Mouse (Mus musculus) mouse trophoblast stem cell (cell line): ENCODE results near the gene Gm28048.

Experiments
- in situ Hi-C, 2 experiments: fragments of 300-500 bp; cut with MseI, MboI; formaldehyde crosslinking; loops; 2 replicates in 1 of 2; 3 replicates in 1 of 2; pipeline ENCODE4 v1.15.1; 2025

Gm28048 gene

DNA sequence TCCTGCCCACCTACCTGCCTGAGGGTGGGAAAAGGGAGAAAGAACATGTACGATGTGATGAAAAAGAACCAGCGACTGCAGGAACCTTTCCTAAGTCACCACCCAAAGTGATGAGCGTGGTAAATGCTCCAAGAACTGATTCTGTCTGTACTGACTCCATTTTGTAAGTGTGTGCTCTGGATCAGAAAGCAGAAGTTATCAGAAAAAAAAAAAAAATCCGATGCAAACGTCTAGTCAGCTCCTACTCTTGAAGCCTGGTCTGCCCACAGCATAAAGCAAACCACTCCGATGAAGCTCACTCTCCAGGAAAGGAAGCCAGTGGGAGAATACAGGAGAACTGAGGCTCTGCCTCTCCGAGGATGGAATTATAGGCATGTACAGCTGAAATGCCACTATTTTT, 29.2 kb downstream of the Gm28048 start:
- in situ Hi-C loops: loop anchor here (10.0 to 25.0 kb wide), 3 partner anchors 165 to 715 kb away; no protein-coding TSS in a partner anchor

DNA sequence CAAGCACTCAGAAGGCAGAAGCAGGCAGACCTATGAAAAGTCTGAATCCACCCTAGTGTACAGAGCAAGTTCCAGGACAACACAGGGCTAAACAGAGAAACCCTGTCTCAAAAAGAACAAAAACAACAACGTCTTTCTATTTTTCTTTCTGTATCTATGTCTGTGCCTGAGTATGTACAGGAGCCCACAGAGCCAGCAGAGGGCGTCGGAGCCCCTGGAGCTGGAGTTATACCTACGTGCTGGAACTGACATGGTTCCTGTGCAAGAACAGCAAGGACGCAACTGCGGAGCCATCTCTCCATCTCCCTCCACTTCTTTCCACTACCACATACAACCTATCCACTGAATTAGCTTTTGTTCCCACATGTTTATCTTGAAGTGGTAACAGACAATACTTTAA, 31.8 kb downstream of the Gm28048 start:
- in situ Hi-C loops: loop anchor here (10.0 to 25.0 kb wide), 3 partner anchors 163 to 713 kb away; no protein-coding TSS in a partner anchor

DNA sequence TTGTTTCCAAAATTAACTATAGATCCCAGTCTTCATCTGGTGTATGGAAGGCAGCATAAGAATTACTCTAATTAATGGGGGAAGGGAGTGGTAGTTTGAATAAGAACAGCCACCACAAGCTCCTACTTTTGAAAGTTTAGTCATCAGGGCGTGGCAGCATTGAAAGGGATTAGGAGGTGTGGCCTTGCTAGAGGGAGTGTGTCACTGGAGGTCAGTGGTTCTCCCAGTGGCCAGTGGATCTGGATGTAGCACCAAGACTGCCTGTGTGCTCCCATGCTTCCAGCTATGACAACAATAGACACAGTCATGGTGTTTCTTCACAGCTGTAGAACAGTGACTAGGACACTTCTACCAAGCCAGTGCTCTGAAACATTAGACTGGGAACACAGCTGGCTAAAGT, 32.8 kb downstream of the Gm28048 start:
- in situ Hi-C loops: no loop called here

GRCm38 (mm10) chr11:22938983-22939382, 42.9 kb downstream of the Gm28048 start:
- in situ Hi-C loops: no loop called here

DNA sequence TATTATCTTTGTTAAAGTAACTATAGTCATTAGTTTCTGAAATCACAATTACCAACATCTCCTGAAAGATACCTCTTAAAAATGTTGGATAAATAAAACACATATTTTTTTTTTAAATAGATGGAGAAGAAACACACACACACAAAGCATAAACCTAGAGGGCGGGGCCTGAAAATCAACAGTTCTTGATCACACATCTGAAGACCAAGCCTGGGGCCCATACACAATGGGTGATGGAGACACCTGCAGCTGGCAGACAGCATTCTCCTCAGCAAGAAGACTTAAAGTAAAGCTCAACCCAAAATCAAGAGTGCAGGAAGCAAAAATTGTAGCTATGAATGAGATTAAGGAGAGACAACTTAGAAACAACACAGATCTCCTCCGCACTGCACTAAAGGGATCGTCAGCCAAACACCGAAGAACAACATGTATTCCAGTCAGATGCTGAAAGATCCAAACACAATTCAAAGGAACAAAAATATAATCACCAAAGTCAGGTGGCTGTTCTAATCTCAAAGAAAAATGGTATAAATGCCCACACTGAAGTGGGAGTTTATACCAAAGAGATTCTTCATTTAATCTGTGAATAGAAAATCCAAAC, 44.1 kb downstream of the Gm28048 start:
- in situ Hi-C loops: no loop called here

GRCm38 (mm10) chr11:22936446-22937125, 45.3 kb downstream of the Gm28048 start:
- in situ Hi-C loops: no loop called here

GRCm38 (mm10) chr11:22932167-22932566, 49.7 kb downstream of the Gm28048 start:
- in situ Hi-C loops: no loop called here

DNA sequence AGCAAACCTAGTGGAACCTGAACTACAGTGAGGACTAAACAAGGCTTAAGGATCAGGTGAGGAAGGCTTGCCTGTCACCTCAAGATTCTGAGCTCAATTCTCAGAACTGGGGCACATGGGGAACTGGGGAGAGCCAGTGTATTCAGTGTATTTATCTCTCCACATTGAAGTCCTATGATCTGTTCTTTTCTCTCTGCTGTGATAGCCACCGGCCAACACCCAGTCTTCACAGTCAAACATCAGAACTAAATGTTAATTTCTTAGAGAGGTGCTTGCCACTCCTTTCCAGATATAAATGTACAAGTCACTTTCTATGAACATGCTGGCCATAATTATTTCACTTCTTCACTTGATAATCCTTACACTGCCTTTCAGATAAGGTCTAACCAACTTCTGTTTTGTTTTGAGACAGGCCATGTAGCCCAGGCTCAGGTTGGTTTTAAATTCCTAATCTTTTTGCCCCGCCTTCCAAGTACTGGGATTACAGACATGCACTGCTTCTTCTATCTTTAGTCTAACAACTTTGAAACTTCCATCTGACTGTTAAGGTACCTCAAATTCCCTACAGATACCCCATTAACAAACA, 50.5 kb downstream of the Gm28048 start:
- in situ Hi-C loops: no loop called here

DNA sequence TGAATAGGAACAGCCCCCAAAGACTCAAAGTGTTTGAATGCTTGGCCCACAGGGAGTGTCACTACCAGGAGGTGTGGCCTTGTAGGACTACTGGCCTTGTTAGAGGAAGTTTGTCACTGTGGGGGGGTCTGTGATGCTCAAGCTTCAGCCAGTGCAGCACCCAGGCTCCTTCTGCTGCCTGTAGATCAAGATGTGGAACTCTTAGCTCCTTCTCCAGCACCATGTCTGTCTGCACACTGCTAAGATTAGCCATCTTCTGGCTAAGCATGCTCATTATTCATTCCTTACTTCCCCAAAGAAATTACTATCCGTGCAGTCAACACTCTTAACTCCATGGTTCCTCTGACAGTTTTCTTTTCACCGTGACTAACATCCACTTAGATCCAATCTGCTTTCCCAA, 51.8 kb downstream of the Gm28048 start:
- in situ Hi-C loops: no loop called here

- in situ Hi-C loops: no loop called here
Measured at GRCm38 (mm10) chr11:22928586-22929169, 53.2 kb downstream of the Gm28048 start.

DNA sequence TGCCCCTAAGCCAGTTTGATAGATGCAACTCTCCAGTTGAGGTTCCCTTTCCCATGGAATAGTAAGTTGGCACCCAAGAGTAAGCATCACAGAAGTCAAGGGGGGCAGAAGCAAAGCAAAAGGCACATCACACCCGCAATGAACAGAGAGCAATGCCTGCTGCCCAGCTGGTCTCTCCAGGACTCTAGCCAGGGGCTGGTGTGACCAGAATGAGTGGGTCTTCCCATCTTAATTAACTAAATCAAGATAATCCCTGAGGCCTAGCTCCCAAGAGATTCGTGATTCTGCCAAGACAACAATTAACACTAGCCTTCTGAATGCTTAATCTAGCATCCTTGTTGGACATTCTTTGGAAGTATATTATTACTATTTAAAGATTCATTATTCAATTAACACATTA, 58.3 kb downstream of the Gm28048 start:
- in situ Hi-C loops: no loop called here

- in situ Hi-C loops: no loop called here
Measured at GRCm38 (mm10) chr11:22922546-22922945, 59.3 kb downstream of the Gm28048 start.

DNA sequence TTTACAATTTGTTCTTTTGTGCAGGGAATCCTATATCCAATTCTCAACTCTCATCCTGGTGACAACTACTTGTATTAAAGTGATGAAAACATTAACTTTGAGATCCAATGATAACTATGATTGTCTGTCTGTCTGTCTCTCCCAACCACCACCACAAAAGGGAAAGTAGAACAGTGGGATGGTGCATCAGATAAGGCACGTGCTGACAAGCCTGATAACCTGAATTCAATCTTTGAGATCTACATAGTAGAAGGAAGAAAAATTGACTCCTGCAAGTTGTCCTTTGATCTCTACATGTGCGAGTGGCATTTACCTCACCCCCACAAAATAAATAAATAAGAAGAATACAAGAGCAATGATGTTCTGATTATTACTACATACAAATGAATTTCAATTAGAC, 62.6 kb downstream of the Gm28048 start:
- in situ Hi-C loops: no loop called here

- in situ Hi-C loops: no loop called here
Measured at GRCm38 (mm10) chr11:22917786-22918185, 64.1 kb downstream of the Gm28048 start.

GRCm38 (mm10) chr11:22913744-22914143, 68.1 kb downstream of the Gm28048 start:
- in situ Hi-C loops: no loop called here

- in situ Hi-C loops: no loop called here
Measured at GRCm38 (mm10) chr11:22911831-22912230, 70.1 kb downstream of the Gm28048 start.

GRCm38 (mm10) chr11:22906453-22906865, 75.4 kb downstream of the Gm28048 start:
- in situ Hi-C loops: no loop called here

- in situ Hi-C loops: no loop called here
Measured at GRCm38 (mm10) chr11:22902923-22903322, 79.0 kb downstream of the Gm28048 start.

DNA sequence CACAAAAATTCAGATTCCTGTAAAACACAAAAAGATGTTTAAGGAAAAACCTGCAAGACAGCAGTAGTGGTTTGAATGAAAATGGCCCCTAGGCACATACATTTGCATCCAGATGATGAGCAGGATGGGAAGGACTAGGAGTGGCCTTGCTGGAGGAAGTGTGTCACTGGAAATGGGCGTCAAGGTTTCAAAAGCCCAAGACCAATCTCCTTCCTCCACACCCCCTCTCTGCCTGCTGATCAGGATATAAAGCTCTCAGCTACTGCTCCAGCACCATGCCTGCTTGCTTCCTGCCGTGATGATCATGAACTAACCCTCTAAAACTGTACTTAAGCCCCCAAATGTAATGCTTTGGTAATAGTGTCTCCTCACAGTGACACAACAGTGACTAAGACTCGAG, 81.8 kb downstream of the Gm28048 start:
- in situ Hi-C loops: no loop called here

DNA sequence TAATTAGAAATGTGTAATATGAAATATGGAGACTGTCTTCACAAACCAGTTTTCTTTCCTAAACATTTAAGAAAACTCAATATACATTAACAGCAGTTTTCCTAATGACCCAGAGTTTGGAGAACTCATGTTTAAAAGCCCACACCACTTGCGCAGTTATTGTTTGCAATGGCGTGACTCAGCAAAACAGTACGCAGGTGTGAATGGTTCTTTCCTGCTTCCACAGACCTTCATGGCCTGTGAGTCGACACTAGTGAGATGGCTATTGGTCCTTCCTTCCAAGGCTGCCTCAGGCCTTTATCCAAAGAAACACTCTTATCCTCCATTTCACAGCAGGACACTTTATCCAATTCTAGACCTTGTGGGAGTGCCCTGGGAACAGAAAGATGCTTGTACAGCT, 84.2 kb downstream of the Gm28048 start:
- in situ Hi-C loops: no loop called here

DNA sequence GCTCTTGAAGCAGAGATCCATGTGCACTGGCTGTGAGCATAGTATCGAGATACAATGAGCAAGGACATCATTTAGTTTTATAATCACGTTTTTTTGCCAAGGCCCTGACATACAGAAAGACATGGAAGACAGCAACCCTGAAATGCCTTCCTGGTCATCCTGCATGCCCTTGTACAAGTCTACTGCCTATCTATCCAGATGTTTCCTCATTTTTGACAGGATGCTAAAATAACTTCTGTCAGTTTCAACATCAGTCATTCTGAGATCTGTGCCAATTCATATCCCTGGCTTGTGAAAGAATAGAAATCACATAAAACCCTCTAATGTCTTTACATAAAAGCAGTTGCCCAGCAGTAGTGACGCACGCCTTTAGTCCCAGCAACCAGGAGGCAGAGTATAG, 84.8 kb downstream of the Gm28048 start:
- in situ Hi-C loops: no loop called here

DNA sequence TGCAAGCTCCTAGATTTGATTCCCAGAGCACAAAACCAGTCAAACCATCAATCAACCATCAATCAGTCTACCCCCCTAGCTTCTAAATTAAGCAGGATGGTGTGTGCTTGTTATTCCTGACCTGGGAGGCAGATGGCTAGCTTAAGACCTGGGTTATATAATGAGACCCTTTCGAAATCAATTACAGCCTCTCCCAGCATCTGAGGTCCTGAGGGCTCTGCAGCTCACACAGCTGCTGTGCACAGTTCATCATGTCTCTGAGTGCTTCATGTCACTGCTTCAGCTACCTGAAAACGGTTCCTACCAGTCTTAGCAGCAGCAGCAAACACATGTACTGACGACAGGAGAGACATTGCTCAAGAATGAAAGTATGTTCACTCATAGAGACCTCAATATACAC, 88.8 kb downstream of the Gm28048 start:
- in situ Hi-C loops: no loop called here

- in situ Hi-C loops: no loop called here
Measured at GRCm38 (mm10) chr11:22892466-22892865, 89.4 kb downstream of the Gm28048 start.
